Mouse (Mus musculus): ENCODE measurements around the gene Spats1. TPM values are rescaled to one million over a fixed set of nuclear protein-coding genes. Genes with fewer than 3 reads are reported as not detected.
"Not testable (repeated sequence)": the region's sequence is repeated elsewhere in the genome, so short reads cannot be mapped to it uniquely, and the experiment has no call there.

Gene Spats1
- total RNA-seq, 2 experiments from 2014 or later: not detected

- Histone ChIP-seq H3K4me3 (no peak overlapping the region), H3K27ac (no peak overlapping the region)
- intact Hi-C loops (cut with DNase I): no loop called here
- no peak for TF ChIP-seq CTCF (IDR thresholded peaks at IDR 0.05)
- DNase-seq: no peak
Measured at GRCm38 (mm10) chr17:45417387-45417786, 57.8 kb downstream of the Spats1 start.

GRCm38 (mm10) chr17:45411617-45412016, 63.6 kb downstream of the Spats1 start:
- DNase-seq; intact Hi-C loops (cut with DNase I); H3K4me3 ChIP-seq; H3K27ac ChIP-seq: not testable (repeated sequence)

- no peak for TF ChIP-seq CTCF (IDR thresholded peaks at IDR 0.05)
- H3K27ac ChIP-seq: no peak overlapping the region
- intact Hi-C loops (cut with DNase I): loop anchor here (10.0 kb wide), 1 partner anchor 1144 kb away; no protein-coding TSS in a partner anchor
- no peak for DNase-seq
- no peak overlapping the region for H3K4me3 ChIP-seq
Measured at GRCm38 (mm10) chr17:45408719-45409118, 66.5 kb downstream of the Spats1 start.

- peak; percentile 27; the same call in 1 of the 2 replicates for TF ChIP-seq CTCF (IDR thresholded peaks at IDR 0.05)
- intact Hi-C loops (cut with DNase I): loop anchor here (10.0 kb wide), 1 partner anchor 1141 kb away; no protein-coding TSS in a partner anchor
- DNase-seq: no peak
Measured at GRCm38 (mm10) chr17:45406281-45406680, 68.9 kb downstream of the Spats1 start.

GRCm38 (mm10) chr17:45403207-45403606, 72.0 kb downstream of the Spats1 start:
- no peak overlapping the region for H3K27ac ChIP-seq
- peak; percentile 28 for DNase-seq
- H3K4me3 ChIP-seq: no peak overlapping the region
- TF ChIP-seq CTCF (IDR thresholded peaks at IDR 0.05): peak; percentile 77
- intact Hi-C loops (cut with DNase I): loop anchor here (10.0 kb wide), 1 partner anchor 1138 kb away; no protein-coding TSS in a partner anchor

More at GRCm38 (mm10) chr17:45406281-45406680, 68.9 kb downstream of the Spats1 start:
- H3K4me3 ChIP-seq: no peak overlapping the region
- no peak overlapping the region for H3K27ac ChIP-seq

- intact Hi-C loops (cut with DNase I): loop anchor here (10.0 kb wide), 1 partner anchor 1138 kb away; no protein-coding TSS in a partner anchor
- no peak for TF ChIP-seq CTCF (IDR thresholded peaks at IDR 0.05)
- H3K27ac ChIP-seq: no peak overlapping the region
- no peak for DNase-seq
- no peak overlapping the region for H3K4me3 ChIP-seq
Measured at GRCm38 (mm10) chr17:45402601-45403000, 72.6 kb downstream of the Spats1 start.

GRCm38 (mm10) chr17:45402126-45402525, 73.1 kb downstream of the Spats1 start:
- no peak for DNase-seq
- intact Hi-C loops (cut with DNase I): loop anchor here (10.0 kb wide), 1 partner anchor 1137 kb away; no protein-coding TSS in a partner anchor
- TF ChIP-seq CTCF (IDR thresholded peaks at IDR 0.05): no peak

GRCm38 (mm10) chr17:45401126-45401905, 73.9 kb downstream of the Spats1 start:
- intact Hi-C loops (cut with DNase I): loop anchor here (10.0 kb wide), 1 partner anchor 1137 kb away; no protein-coding TSS in a partner anchor
- DNase-seq: no peak
- TF ChIP-seq CTCF (IDR thresholded peaks at IDR 0.05): no peak
- no peak overlapping the region for H3K27ac ChIP-seq
- H3K4me3 ChIP-seq: no peak overlapping the region

More at GRCm38 (mm10) chr17:45402126-45402525, 73.1 kb downstream of the Spats1 start:
- Histone ChIP-seq H3K27ac (no peak overlapping the region), H3K4me3 (no peak overlapping the region)

GRCm38 (mm10) chr17:45398021-45398420, 77.2 kb downstream of the Spats1 start:
- H3K27ac ChIP-seq: no peak overlapping the region
- no peak for DNase-seq
- no peak overlapping the region for H3K4me3 ChIP-seq
- no peak for TF ChIP-seq CTCF (IDR thresholded peaks at IDR 0.05)
- intact Hi-C loops (cut with DNase I): no loop called here

GRCm38 (mm10) chr17:45397541-45397940, 77.7 kb downstream of the Spats1 start:
- peak; percentile 38 for TF ChIP-seq CTCF (IDR thresholded peaks at IDR 0.05)
- no peak for DNase-seq
- no peak overlapping the region for H3K27ac ChIP-seq
- H3K4me3 ChIP-seq: no peak overlapping the region
- intact Hi-C loops (cut with DNase I): no loop called here

GRCm38 (mm10) chr17:45394612-45395011, 80.6 kb downstream of the Spats1 start:
- no peak for DNase-seq
- Histone ChIP-seq H3K4me3 (no peak overlapping the region), H3K27ac (no peak overlapping the region)
- intact Hi-C loops (cut with DNase I): no loop called here
- TF ChIP-seq CTCF (IDR thresholded peaks at IDR 0.05): no peak

- no peak for TF ChIP-seq CTCF (IDR thresholded peaks at IDR 0.05)
- Histone ChIP-seq H3K27ac (no peak overlapping the region), H3K4me3 (no peak overlapping the region)
- intact Hi-C loops (cut with DNase I): no loop called here
- DNase-seq: no peak
Measured at GRCm38 (mm10) chr17:45393765-45394164, 81.5 kb downstream of the Spats1 start.

Other genes with a start within 250 kb of the Spats1 start
- 10 to 100 TPM; 39.5 to 41.3 TPM for gene Cdc5l, start 41.7 kb downstream of the Spats1 start, total RNA-seq (2021)
- gene Aars2, start 31.4 kb upstream of the Spats1 start, total RNA-seq (2021): 10 to 100 TPM; 13.4 to 15.8 TPM
- gene Tcte1, start 48.0 kb upstream of the Spats1 start, total RNA-seq (2021): not detected
- not detected for gene Tmem151b, start 74.3 kb upstream of the Spats1 start, total RNA-seq (2021)
- gene Nfkbie, start 80.3 kb upstream of the Spats1 start, total RNA-seq (2021): under 1 TPM; 0.36 to 0.43 TPM
- 10 to 100 TPM; 16.0 to 17.3 TPM for gene Slc35b2, start 88.5 kb upstream of the Spats1 start, total RNA-seq (2021)
- 1,000 to 10,000 TPM; 1,106 to 1,162 TPM for gene Hsp90ab1, start 97.9 kb upstream of the Spats1 start, total RNA-seq (2021)
- gene Slc29a1, start 124.2 kb upstream of the Spats1 start, total RNA-seq (2021): 10 to 100 TPM; 27.4 to 44.7 TPM
- gene Mymx, start 126.7 kb upstream of the Spats1 start, total RNA-seq (2021): under 1 TPM in 1 of 2 experiments, not detected in 1; 0.36 TPM
- under 1 TPM; 0.59 to 0.98 TPM for gene Capn11, start 183.9 kb upstream of the Spats1 start, total RNA-seq (2021)
- 100 to 1,000 TPM in 1 of 2 experiments, 10 to 100 TPM in 1; 99.5 to 139 TPM for gene Mrpl14, start 210.9 kb upstream of the Spats1 start, total RNA-seq (2021)
- 10 to 100 TPM; 66.5 to 81.6 TPM for gene Tmem63b, start 211.5 kb upstream of the Spats1 start, total RNA-seq (2021)